Mouse (Mus musculus) liver, embryonic 16.5 days (tissue): ENCODE measurements at regions not wholly inside any gene's neighbourhood (a gene's known extent, or its start where the extent isn't known, plus 50 kb on each side); places are given as distances from the start of the nearest gene placed in this dataset.

Experiments
- ATAC-seq: fragments of 200-750 bp; cut with Nextera tagmentation; 2 replicates; pipeline ENCODE4 v1.8.0; 2017; ENCODE audit warnings: low read depth, mild to moderate bottlenecking, moderate number of reproducible peaks, moderate library complexity
- H3K27ac ChIP-seq: fragments of 300-500 bp; sonication (generic); 2 replicates; pipeline ENCODE4 v1.5.1; 2014; ENCODE audit warnings: mild to moderate bottlenecking, low read length
- H3K27me3 ChIP-seq: fragments of 300-500 bp; sonication (generic); 2 replicates; pipeline ENCODE4 v1.6.1; 2014; ENCODE audit warnings: low read depth, low read length, mixed read lengths; ENCODE audit not compliant: control insufficient read depth, insufficient read depth
- H3K36me3 ChIP-seq: fragments of 300-500 bp; sonication (generic); 2 replicates; pipeline ENCODE4 v1.6.1; 2014; ENCODE audit warnings: mild to moderate bottlenecking; ENCODE audit not compliant: control insufficient read depth, insufficient read depth
- H3K4me1 ChIP-seq: fragments of 300-500 bp; sonication (generic); 2 replicates; pipeline ENCODE4 v1.6.1; 2014; ENCODE audit warnings: low read depth, low read length, mixed read lengths; ENCODE audit not compliant: control insufficient read depth
- H3K4me2 ChIP-seq: fragments of 300-500 bp; sonication (generic); 2 replicates; pipeline ENCODE4 v1.6.1; 2014; ENCODE audit warnings: low read depth, low read length, mixed read lengths
- H3K4me3 ChIP-seq: fragments of 300-500 bp; sonication (generic); 2 replicates; pipeline ENCODE4 v1.5.1; 2014; ENCODE audit warnings: low read depth, mild to moderate bottlenecking, low read length
- H3K9ac ChIP-seq: fragments of 300-500 bp; sonication (generic); 2 replicates; pipeline ENCODE4 v1.6.1; 2014; ENCODE audit warnings: low read depth, low read length
- H3K9me3 ChIP-seq: fragments of 300-500 bp; sonication (generic); replicated peaks from 2 replicates; pipeline ENCODE4 v1.6.1; 2016; ENCODE audit warnings: low read length; ENCODE audit not compliant: control insufficient read depth
- WGBS: fragments of 180-500 bp; shearing (Covaris S2); extraction: QIAGEN DNeasy Blood & Tissue Kit; methylation state at CpG from one replicate; pipeline ENCODE4 v1.1.7; 2014; ENCODE audit not compliant: insufficient replicate concordance; 5-methylcytosine and 5-hydroxymethylcytosine counted together

- Histone ChIP-seq H3K9ac (no peak overlapping the region), H3K27ac (no peak overlapping the region), H3K4me2 (no peak overlapping the region), H3K36me3 (no peaks in the 10 kb centered on the region), H3K4me3 (no peak overlapping the region), H3K4me1 (no peaks in the 10 kb centered on the region), H3K27me3 (no peaks in the 10 kb centered on the region), H3K9me3 (no peaks in the 10 kb centered on the region)
- no peak for ATAC-seq
- WGBS: 67% methylated on average over 10 of the region's 10 CpGs
Observed at GRCm38 (mm10) chr8:88862846-88863455, 166.1 kb downstream of the Cyld start.

GRCm38 (mm10) chr8:88857216-88857615 is 160.4 kb downstream of the Cyld start:
- Histone ChIP-seq H3K27ac (no peak overlapping the region), H3K27me3 (no peaks in the 10 kb centered on the region), H3K4me3 (no peak overlapping the region), H3K9ac (no peak overlapping the region), H3K36me3 (no peaks in the 10 kb centered on the region), H3K4me1 (no peaks in the 10 kb centered on the region), H3K4me2 (no peak overlapping the region), H3K9me3 (no peaks in the 10 kb centered on the region)
- WGBS: 58% methylated on average over 2 of the region's 2 CpGs
- peak; percentile 16; the same call in 1 of the 2 replicates for ATAC-seq

GRCm38 (mm10) chr8:88853200-88853599 is 156.4 kb downstream of the Cyld start:
- Histone ChIP-seq H3K4me1 (no peaks in the 10 kb centered on the region), H3K9ac (no peak overlapping the region), H3K4me2 (no peak overlapping the region), H3K4me3 (no peak overlapping the region), H3K27ac (no peak overlapping the region), H3K9me3 (no peaks in the 10 kb centered on the region), H3K36me3 (no peaks in the 10 kb centered on the region), H3K27me3 (no peaks in the 10 kb centered on the region)
- no peak for ATAC-seq
- 75% methylated on average over 8 of the region's 8 CpGs for WGBS

- Histone ChIP-seq H3K4me1 (no peaks in the 10 kb centered on the region), H3K4me2 (no peak overlapping the region), H3K9ac (no peak overlapping the region), H3K27ac (no peak overlapping the region), H3K9me3 (no peaks in the 10 kb centered on the region), H3K27me3 (no peaks in the 10 kb centered on the region), H3K36me3 (no peaks in the 10 kb centered on the region), H3K4me3 (no peak overlapping the region)
- no peak for ATAC-seq
- WGBS: 40% methylated on average over 11 of the region's 11 CpGs
Observed at GRCm38 (mm10) chr8:88845916-88846315, 149.1 kb downstream of the Cyld start.

GRCm38 (mm10) chr8:88844370-88844769 is 147.5 kb downstream of the Cyld start:
- no peaks in the 10 kb centered on the region for H3K36me3 ChIP-seq
- H3K27me3 ChIP-seq: no peaks in the 10 kb centered on the region
- H3K4me3 ChIP-seq: no peak overlapping the region
- no peak overlapping the region for H3K27ac ChIP-seq
- no peak overlapping the region for H3K4me2 ChIP-seq
- no peaks in the 10 kb centered on the region for H3K9me3 ChIP-seq
- no peak for ATAC-seq
- no peak overlapping the region for H3K9ac ChIP-seq
- 54% methylated on average over 5 of the region's 5 CpGs for WGBS
- no peaks in the 10 kb centered on the region for H3K4me1 ChIP-seq

- ATAC-seq: no peak
- Histone ChIP-seq H3K27ac (no peak overlapping the region), H3K4me3 (no peak overlapping the region)
Observed at GRCm38 (mm10) chr8:88842451-88842850, 145.6 kb downstream of the Cyld start.

GRCm38 (mm10) chr8:88840096-88840495 is 143.3 kb downstream of the Cyld start:
- Histone ChIP-seq H3K4me3 (no peak overlapping the region), H3K4me1 (no peaks in the 10 kb centered on the region), H3K36me3 (no peaks in the 10 kb centered on the region), H3K27me3 (no peaks in the 10 kb centered on the region), H3K9me3 (no peaks in the 10 kb centered on the region), H3K4me2 (no peak overlapping the region), H3K27ac (no peak overlapping the region), H3K9ac (no peak overlapping the region)
- ATAC-seq: no peak
- 48% methylated on average over 5 of the region's 5 CpGs for WGBS

More at GRCm38 (mm10) chr8:88842451-88842850, 145.6 kb downstream of the Cyld start:
- Histone ChIP-seq H3K9ac (no peak overlapping the region), H3K4me1 (no peaks in the 10 kb centered on the region), H3K9me3 (no peaks in the 10 kb centered on the region), H3K4me2 (no peak overlapping the region), H3K27me3 (no peaks in the 10 kb centered on the region), H3K36me3 (no peaks in the 10 kb centered on the region)
- 66% methylated on average over 7 of the region's 7 CpGs for WGBS

- Histone ChIP-seq H3K27me3 (no peaks in the 10 kb centered on the region), H3K4me2 (no peak overlapping the region), H3K36me3 (no peaks in the 10 kb centered on the region), H3K9ac (no peak overlapping the region), H3K9me3 (no peaks in the 10 kb centered on the region), H3K4me1 (no peaks in the 10 kb centered on the region), H3K4me3 (no peak overlapping the region), H3K27ac (no peak overlapping the region)
- ATAC-seq: no peak
- 62% methylated on average over 12 of the region's 12 CpGs for WGBS
Observed at GRCm38 (mm10) chr8:88835756-88836291, 139.0 kb downstream of the Cyld start.

GRCm38 (mm10) chr8:88825816-88826215 is 129.0 kb downstream of the Cyld start:
- no peaks in the 10 kb centered on the region for H3K9me3 ChIP-seq
- 37% methylated on average over 5 of the region's 5 CpGs for WGBS
- H3K4me3 ChIP-seq: no peak overlapping the region
- H3K4me2 ChIP-seq: no peak overlapping the region
- no peaks in the 10 kb centered on the region for H3K4me1 ChIP-seq
- no peak overlapping the region for H3K9ac ChIP-seq
- no peaks in the 10 kb centered on the region for H3K36me3 ChIP-seq
- H3K27ac ChIP-seq: no peak overlapping the region
- no peak for ATAC-seq
- H3K27me3 ChIP-seq: no peaks in the 10 kb centered on the region
